Mouse (Mus musculus) heart, postnatal 14 days (tissue): ENCODE measurements around the gene Exph5. TPM values are rescaled to one million over a fixed set of nuclear protein-coding genes. Genes with fewer than 3 reads are reported as not detected.

ENCODE experiments used
- DNase-seq, 2 experiments: peaks; one replicate each; pipeline ENCODE4 v3.0.0; 2021 to 2022
- intact Hi-C: fragments of 180-260 bp; cut with DNase I; formaldehyde crosslinking; loops from one replicate; pipeline ENCODE4 v1.15.1; 2025
- total RNA-seq, 2 experiments: library from RNA; stranded (reverse); gene quantifications; 2 replicates each; pipeline ENCODE4 v1.2.3; 2021

The Exph5 gene
- total RNA-seq, 2 experiments from 2014 or later = 0.22 to 0.34 TPM

GRCm38 (mm10) chr9:53350331-53350730 lies 48.9 kb downstream of the Exph5 start:
- intact Hi-C loops = no loop called here
- DNase-seq = no peak

- DNase-seq = no peak
- intact Hi-C loops = no loop called here
These were observed 50.4 kb downstream of the Exph5 start for GRCm38 (mm10) chr9:53351899-53352298.

DNA sequence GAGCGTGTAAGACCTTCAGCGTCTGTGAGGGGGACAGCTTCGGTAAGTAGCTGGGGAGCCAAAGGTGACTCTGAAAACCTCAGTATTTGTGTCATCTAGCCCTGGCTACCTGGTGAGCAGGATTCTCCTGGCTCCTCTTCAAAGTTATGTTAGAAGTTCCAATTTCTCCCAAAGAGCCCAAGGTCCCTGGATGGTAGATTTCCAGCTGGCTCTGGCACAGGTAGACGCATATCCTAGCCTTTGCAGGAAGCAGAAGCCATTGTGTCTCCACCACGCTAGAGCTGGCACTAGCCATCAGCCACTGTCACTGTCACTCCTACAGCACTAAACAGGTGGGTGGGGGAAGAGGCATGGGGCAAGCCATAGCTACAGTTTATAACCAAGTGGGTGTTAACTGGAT lies 51.7 kb downstream of the Exph5 start:
- no peak for DNase-seq
- intact Hi-C loops = no loop called here

- intact Hi-C loops = no loop called here
- no peak for DNase-seq
These were observed 55.0 kb downstream of the Exph5 start for GRCm38 (mm10) chr9:53356219-53357155.

DNA sequence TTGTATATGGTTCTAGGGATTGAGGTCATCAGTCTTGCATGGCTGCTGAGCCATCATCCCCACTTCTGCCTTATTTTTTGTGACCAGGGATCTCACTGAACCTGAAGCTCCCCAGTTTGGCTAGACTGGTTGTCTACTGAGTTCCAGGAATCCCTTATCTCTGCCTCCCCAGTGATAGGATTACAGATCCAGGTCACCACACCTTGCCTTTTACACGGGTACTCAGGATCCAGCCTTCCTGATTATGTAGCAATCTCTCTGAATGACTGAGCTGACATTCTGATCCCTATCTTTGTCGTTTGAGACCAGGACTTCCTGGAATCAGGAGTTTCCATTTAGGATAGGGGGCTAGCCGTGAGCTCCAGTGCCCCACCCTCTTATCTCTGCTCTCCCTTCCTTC lies 69.9 kb downstream of the Exph5 start:
- intact Hi-C loops = no loop called here
- no peak for DNase-seq

DNA sequence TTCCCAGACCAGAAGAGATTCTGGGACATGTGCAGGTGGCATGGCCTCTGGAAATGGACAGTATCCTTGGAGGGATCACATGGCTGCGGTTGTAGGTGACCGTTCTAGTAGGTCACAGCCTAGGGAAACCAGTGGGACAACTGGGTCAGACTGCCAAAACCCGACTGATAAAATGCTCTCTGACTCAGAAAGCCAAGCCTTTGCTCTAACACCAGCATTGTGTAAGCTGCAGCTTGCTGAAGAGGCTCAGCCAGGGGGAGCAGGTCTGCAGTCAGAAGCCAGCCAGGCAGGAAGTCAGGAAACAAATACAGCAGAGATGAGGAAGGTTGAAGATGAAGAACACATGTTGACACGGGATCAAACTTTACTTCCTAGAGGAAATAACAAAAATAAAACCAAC lies 74.4 kb downstream of the Exph5 start:
- DNase-seq = peak; percentile 29 to 38
- intact Hi-C loops = no loop called here

- intact Hi-C loops = no loop called here
- no peak for DNase-seq
These were observed 75.3 kb downstream of the Exph5 start for GRCm38 (mm10) chr9:53376820-53377219.

GRCm38 (mm10) chr9:53377597-53377996 lies 76.1 kb downstream of the Exph5 start:
- intact Hi-C loops = no loop called here
- no peak for DNase-seq

DNA sequence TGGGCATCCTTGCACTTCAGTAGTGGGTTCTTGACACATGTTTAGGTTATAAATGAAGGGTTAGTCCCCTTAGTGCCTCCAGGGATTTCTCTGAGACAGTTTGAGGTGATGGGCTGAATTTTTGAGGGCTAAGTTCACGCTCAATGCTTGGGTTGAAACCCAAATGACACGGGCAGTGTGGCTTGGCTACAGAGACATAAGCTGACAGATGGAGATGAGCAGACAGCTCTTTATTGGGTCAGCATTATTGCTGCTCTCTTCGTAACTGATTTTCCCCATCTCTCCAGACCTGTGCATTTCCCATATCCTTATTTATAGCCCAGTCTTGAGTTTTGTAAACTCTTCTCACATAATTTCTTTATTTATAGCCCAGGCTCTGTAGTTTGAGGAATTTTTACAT lies 76.7 kb downstream of the Exph5 start:
- intact Hi-C loops = no loop called here
- DNase-seq = no peak

- intact Hi-C loops = loop anchor here (5.0 kb wide), 2 partner anchors 38 to 128 kb away; no protein-coding TSS in a partner anchor
- no peak for DNase-seq
These were observed 79.1 kb downstream of the Exph5 start for GRCm38 (mm10) chr9:53380595-53380994.

DNA sequence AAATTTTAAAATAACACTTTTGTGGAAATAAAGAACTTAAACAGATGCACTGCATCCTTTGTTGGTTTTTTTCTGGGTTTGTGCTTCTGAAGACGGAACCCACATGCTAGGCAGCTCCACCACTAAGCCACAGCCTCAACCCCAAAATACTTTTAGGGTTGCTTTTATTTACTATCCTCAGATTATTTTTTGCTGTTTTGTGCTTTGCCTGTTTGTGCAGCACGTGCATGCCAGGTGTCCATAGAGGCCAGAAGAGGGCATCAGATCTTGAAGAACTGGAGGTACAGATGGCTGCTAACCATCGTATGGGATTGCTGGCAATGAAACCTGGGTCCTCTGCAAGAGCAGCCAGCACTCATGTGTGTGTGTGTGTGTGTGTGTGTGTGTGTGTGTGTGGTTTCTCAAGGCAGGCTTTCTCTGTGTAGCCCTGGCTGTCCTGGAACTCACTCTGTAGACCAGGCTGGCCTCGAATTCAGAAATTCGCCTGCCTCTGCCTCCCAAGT lies 79.7 kb downstream of the Exph5 start:
- DNase-seq = no peak
- intact Hi-C loops = loop anchor here (5.0 kb wide), 2 partner anchors 39 to 129 kb away; no protein-coding TSS in a partner anchor

GRCm38 (mm10) chr9:53383951-53384866 lies 82.7 kb downstream of the Exph5 start, which contains the start of gene Kdelc2:
Kdelc2 (plus strand) TSS chr9:53384025.
- peak; percentile 74 to 76 for DNase-seq
- intact Hi-C loops = loop anchor here (5.0 kb wide), 2 partner anchors 42 to 132 kb away; no protein-coding TSS in a partner anchor

GRCm38 (mm10) chr9:53384873-53385272 lies 83.4 kb downstream of the Exph5 start:
- intact Hi-C loops = loop anchor here (5.0 kb wide), 2 partner anchors 43 to 133 kb away; no protein-coding TSS in a partner anchor
- peak; percentile 8 to 19 for DNase-seq

GRCm38 (mm10) chr9:53387431-53387830 lies 86.0 kb downstream of the Exph5 start:
- DNase-seq = no peak
- intact Hi-C loops = no loop called here

DNA sequence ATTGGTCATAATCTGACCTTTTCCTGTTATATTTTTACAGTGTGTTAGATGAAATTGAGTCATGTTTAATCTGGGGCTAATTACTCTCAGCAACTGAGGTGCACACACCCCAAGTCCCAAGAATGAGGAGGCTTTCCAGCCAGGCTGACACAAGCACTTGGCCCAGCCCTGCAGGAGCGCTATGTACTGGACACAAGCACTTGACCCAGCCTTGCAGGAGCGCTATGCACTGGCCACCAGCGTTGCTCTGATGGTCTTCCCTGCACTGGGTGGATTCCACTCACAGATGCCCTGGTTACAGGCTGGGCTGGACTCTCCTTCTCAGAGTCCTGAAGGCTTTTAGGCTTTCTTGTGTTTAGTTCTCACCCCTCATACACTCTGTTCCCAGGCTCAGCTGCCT lies 87.6 kb downstream of the Exph5 start:
- intact Hi-C loops = no loop called here
- no peak for DNase-seq

- DNase-seq = no peak
- intact Hi-C loops = loop anchor here (5.0 kb wide), 1 partner anchor 147 kb away; the partner anchor contains the start of genes Atm and Npat
These were observed 88.7 kb downstream of the Exph5 start for GRCm38 (mm10) chr9:53390136-53390535.

GRCm38 (mm10) chr9:53397685-53398387 lies 96.4 kb downstream of the Exph5 start:
- no peak for DNase-seq
- intact Hi-C loops = loop anchor here (1.0 to 5.0 kb wide), 2 partner anchors 71 to 144 kb away; no protein-coding TSS in a partner anchor

DNA sequence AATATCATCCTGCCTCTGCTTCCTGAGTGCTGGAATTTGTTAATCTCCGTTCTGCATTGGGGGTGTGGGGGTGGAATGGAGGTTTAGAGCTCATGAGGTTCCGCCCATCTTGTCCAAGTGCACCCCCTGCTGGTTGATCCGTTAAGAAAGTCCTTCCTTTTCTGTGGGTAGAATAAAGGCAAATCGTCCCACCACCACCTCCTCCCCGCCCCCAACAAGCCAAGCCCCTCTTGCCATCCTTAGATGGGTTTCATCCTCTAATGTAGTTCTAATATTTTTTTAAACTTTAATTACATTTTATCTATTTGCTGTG lies 96.9 kb downstream of the Exph5 start:
- intact Hi-C loops = loop anchor here (1.0 to 5.0 kb wide), 2 partner anchors 71 to 144 kb away; no protein-coding TSS in a partner anchor
- peak; percentile 54 to 73 for DNase-seq

DNA sequence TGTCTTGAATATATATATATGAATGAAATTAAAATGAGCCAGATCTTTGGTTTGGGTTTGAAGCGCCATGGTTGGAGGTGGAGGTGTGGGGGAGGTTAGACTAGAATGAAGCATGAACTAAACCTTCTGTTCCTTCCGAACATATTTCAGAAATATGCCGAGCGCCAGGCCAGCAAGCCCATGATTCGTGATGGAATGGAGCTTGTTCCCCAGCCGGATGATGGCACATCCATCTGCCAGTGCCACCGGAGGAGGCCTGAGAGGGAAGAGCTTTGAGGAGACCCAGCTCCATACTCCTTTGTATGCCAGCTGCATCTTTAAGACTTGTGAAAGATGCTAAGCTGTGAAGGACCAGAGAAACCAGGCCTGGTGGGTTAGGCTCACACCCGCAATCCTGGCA lies 98.1 kb downstream of the Exph5 start:
- intact Hi-C loops = loop anchor here (5.0 kb wide), 1 partner anchor 72 kb away; no protein-coding TSS in a partner anchor
- no peak for DNase-seq

- intact Hi-C loops = no loop called here
- no peak for DNase-seq
These were observed 99.2 kb downstream of the Exph5 start for GRCm38 (mm10) chr9:53400696-53401095.
